Mouse (Mus musculus) heart, adult 10 weeks (tissue): Measurements from ENCODE around the gene Isg20l2. TPM values are rescaled to one million over a fixed set of nuclear protein-coding genes. Genes with fewer than 3 reads are reported as not detected.

Experiments used
- polyA plus RNA-seq: library from polyadenylated mRNA; stranded (reverse); fragments of 350-450 nt; fragmentation: Illumina TruSeq; extraction: RNeasy Lipid Tissue Mini Kit (QIAGEN cat#74804); gene quantifications from one replicate; pipeline ENCODE4 v1.2.3, GENCODE M21; 2014; ENCODE audit warnings: low read depth, low replicate concordance

The Isg20l2 gene
- 11.3 TPM for polyA plus RNA-seq

DNA sequence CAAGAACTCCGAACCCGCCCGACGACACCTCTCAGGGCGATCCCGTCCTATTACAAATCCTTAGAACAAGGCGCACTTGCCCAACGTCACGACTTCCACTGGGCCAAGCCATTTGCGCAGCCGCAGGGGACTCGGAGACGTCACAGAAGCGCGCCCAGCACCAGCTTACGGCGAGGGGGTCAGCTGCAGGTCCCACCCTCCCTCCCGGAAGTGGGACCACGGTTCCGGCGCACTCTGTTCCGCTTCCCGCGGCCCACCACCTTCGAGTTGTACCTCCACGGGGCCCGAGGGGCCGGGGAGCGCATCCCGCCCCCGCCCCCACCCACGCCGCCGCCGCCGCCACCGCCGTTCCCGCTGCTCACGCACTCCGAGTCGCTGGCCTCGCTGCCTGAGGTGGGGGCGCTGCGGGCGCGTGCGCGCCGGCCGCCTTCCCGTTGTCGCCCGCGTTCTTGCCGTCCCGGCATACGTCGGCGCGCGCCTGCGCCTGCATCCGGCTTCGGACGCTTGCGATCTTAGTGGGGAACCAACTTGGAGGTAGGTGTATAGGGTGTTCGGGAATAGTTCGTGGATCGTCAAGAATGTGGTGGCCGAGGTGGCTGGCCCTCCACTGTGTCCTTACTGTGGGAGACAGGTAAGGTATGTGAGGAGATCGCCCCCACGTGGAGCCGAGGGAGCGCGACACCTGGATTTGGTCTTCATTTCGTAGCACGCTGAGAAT is at the start of gene Isg20l2, which contains the start of gene Rrnad1:
TSS of gene Isg20l2 (plus strand) at position 237 of the 718 bp plus-strand sequence.
TSS of gene Rrnad1 (minus strand) at position 640 of the 718 bp plus-strand sequence.

DNA sequence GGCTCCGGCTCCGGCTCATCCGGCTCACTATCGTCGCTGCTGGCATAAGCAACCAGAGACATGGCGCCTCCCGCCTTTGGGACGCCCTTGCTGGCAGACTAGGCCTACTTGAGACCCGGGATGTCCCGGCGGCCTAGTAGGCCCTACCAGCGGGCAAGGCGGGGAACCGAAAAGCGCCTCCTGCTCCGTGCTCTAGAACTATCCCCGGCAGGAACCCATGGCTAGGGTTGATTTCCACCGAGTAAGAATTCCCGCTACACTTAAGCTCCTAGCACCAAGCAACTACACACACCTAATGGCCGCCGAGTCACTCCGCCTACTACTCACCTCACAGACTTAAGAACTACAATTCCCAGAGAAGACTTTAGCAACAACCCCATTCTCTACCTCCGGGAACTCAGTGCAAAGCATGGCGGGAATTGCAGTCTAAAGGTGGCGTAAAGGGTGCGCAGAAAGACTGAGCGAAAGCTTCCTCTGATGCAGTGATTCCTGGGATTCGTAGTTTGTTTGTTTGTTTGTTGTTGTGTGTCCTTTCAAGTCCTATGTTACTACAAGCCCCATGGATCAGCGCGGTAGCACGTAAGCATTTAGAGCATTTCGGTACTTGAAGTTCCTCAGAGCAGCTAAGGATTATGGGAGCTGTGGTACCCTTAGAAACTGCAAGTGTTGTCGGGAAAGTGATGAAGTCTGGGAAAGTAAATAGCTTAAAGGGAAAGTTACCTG is 44.7 kb upstream of the Isg20l2 start, which contains the start of gene Prcc:
TSS of gene Prcc (minus strand) at position 328 of the 723 bp plus-strand sequence.

DNA sequence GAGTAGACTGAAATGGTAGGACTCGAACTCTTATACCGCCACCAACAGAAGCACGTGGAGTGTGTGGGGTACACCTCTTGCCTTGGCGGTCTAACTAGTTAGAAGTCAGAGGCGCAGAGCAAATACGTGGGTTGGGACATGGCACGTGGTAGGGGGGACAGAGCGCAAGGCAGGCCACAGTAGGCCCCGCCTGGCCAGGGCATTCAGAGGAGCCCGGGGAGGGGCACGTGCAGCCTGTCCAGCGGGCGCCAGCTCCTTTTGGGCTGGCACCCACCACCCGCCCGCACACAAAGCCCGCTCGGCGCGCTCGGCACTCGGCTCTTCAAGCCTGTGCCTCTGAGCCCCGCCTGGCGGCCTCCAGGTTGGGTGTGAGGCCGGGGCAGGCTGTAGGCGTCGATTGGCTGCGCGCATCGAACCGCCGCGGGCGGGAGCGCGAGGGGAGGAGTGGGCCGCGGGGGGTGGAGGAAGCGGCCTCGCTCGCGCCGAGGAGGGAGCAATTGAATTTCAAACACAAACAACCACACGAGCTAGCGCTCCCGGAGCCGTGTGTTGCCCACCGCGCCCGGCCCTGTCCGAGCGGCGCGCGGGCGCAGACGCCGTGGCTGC is 24.1 kb upstream of the Isg20l2 start, which contains the start of gene Hdgf:
TSS of gene Hdgf (plus strand) at position 442 of the 606 bp plus-strand sequence.

DNA sequence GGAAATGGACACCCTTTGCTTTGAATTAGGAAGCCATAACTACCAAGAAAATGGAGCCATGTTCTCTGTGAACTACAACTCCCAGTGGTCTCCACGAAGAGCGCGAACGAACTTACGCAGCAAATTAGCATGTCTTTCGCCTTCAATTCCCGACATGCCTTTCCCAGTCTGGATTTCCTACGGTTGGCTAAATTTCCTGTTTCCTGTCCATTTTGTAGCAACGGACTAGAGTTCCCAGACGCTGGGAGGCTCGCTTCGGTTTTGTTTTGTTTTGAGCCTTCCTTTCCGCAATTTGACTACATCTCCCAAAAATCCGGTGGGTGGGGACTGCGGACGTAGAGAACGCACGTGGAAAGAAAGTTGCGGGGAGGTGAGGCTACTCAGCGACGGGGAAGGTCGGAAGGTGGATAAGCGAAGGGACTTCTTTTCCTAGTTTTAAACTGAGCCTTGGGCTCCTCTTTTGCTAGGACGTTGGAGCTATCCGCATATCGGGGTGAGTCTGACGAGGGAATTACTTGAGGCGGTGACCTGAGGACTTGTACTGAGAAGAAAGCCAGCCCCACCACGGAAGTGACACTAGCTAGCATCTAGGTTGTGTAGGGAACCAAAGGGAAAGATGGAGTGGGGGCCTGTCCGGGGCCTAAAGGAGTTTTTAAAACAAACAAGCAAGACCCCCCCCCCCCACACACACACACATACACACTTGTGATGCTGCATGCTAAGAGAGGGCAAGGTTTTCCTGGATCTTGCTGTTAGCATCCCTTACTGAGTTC is 10.6 kb upstream of the Isg20l2 start, which contains the start of gene Mrpl24:
TSS of gene Mrpl24 (plus strand) at position 171 of the 773 bp plus-strand sequence.

DNA sequence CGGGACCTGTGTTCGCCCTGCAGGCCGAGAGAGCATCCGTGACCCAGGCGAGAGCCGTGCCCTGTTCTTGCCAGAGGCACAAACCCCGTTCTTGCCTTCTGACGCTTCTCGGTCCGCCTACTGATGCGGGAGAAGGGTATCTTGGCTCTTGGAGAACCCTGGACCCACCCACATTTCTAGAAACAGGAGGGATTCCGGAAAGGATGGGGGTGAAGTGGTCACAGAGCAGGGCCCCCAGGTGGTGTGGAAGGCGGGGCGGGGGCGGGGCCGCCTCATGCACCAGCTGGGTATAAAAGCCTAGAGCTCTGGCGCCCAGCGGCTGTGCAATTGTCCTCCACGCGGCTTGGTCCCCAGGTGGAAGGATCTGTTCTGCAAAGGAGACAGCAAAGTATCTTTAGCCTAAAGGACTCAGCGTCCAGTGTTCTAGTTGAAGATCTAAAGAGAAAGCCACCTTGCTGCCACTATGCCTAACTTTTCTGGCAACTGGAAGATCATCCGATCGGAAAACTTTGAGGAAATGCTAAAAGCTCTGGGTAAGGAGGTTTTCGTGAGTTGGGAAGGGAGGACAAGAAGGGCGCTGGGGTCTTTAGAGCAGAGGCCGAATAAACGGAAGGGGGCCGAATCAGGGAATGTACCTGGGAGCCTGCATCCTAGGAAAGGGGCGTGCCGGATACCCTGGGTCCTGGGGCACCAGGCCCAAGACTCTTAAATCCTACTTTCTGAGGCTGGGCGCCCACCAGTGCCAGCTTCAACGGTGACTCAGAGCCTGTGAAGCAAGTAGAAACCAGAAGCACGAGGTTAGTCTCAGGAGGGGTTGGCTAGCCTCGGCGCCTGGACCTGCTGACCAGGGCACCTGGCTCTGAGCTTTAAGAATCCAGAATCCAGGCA is 18.5 kb downstream of the Isg20l2 start, which contains the start of gene Crabp2:
TSS of gene Crabp2 (plus strand) at position 289 of the 888 bp plus-strand sequence.

DNA sequence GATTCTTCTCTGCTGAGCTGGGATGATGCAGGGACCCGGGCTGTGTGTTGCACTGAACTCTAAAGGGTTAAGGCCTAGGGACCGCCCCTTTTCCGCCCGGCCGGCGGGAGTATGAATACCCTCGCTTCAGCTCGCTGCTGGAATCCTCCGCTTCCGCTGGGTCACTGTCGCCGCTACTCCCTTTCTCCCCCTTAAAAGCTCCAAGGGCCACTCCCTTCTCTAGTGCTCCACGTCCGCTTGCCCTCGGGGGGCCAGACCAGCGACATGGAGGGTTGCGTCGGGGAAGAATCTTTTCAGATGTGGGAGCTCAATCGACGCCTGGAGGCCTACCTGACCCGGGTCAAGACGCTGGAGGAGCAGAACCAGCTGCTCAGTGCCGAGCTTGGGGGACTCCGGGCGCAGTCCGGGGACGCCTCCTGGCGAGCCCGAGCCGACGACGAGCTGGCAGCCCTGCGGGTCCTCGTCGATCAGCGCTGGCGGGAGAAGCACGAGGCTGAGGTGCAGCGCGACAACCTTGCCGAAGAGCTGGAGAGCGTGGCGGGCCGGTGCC is 40.9 kb downstream of the Isg20l2 start, which contains the start of gene Nes:
TSS of gene Nes (plus strand) at position 140 of the 550 bp plus-strand sequence.

Other genes with a start within 250 kb of the Isg20l2 start
- 0.37 TPM for gene Lrrc71, start 181.7 kb upstream of the Isg20l2 start, polyA plus RNA-seq
- 0.16 TPM for gene Ntrk1, start 135.2 kb upstream of the Isg20l2 start, polyA plus RNA-seq
- gene Insrr, start 133.4 kb upstream of the Isg20l2 start, polyA plus RNA-seq: not detected
- 18.5 TPM for gene Pear1, start 106.0 kb upstream of the Isg20l2 start, polyA plus RNA-seq
- gene Sh2d2a, start 83.6 kb upstream of the Isg20l2 start, polyA plus RNA-seq: 0.18 TPM
- 34.4 TPM for gene Prcc, start 44.7 kb upstream of the Isg20l2 start, polyA plus RNA-seq
- 135 TPM for gene Hdgf, start 24.0 kb upstream of the Isg20l2 start, polyA plus RNA-seq
- 110 TPM for gene Mrpl24, start 10.8 kb upstream of the Isg20l2 start, polyA plus RNA-seq
- 18.8 TPM for gene Rrnad1, start 403 bp downstream of the Isg20l2 start, polyA plus RNA-seq
- not detected for gene Crabp2, start 18.4 kb downstream of the Isg20l2 start, polyA plus RNA-seq
- gene Nes, start 40.8 kb downstream of the Isg20l2 start, polyA plus RNA-seq: 19.9 TPM
- not detected for gene Bcan, start 69.9 kb downstream of the Isg20l2 start, polyA plus RNA-seq
- gene Hapln2, start 97.3 kb downstream of the Isg20l2 start, polyA plus RNA-seq: not detected
- 19.7 TPM for gene Gpatch4, start 112.8 kb downstream of the Isg20l2 start, polyA plus RNA-seq
- gene Naxe, start 128.2 kb downstream of the Isg20l2 start, polyA plus RNA-seq: 88.9 TPM
- gene Ttc24, start 148.0 kb downstream of the Isg20l2 start, polyA plus RNA-seq: not detected
- gene Iqgap3, start 151.7 kb downstream of the Isg20l2 start, polyA plus RNA-seq: 0.34 TPM
- gene Mef2d, start 212.1 kb downstream of the Isg20l2 start, polyA plus RNA-seq: 107 TPM